Mouse (Mus musculus) retina, embryonic 14.5 days (tissue): ENCODE measurements at regions not wholly inside any gene's neighbourhood (a gene's known extent, or its start where the extent isn't known, plus 50 kb on each side); places are given as distances from the start of the nearest gene placed in this dataset.

Experiments used
- DNase-seq: peaks from one replicate; pipeline ENCODE4 v3.0.0-alpha.2; 2015; ENCODE audit warnings: low spot score

GRCm38 (mm10) chr2:168338382-168338781 is 56.8 kb upstream of the Kcng1 start:
- DNase-seq: no peak

DNA sequence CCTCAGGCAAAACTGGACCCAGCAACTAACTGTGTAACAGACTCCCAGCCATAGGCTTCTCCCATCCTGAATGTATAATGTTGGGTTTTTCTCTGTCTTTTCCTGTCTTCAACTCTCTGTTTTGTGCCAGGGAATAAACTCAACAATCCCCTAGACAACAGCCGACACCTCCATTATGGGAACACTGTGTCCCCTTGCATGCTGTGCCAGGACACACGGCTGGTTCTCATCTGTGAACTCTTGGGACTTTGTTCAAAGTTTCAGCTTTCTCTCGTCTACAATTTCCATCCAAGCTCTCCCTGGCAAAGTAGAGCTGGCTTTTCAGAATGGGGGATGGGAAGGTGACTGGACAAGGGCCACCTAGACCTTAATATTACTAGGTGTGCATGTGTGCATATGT is 56.1 kb upstream of the Kcng1 start:
- no peak for DNase-seq

DNA sequence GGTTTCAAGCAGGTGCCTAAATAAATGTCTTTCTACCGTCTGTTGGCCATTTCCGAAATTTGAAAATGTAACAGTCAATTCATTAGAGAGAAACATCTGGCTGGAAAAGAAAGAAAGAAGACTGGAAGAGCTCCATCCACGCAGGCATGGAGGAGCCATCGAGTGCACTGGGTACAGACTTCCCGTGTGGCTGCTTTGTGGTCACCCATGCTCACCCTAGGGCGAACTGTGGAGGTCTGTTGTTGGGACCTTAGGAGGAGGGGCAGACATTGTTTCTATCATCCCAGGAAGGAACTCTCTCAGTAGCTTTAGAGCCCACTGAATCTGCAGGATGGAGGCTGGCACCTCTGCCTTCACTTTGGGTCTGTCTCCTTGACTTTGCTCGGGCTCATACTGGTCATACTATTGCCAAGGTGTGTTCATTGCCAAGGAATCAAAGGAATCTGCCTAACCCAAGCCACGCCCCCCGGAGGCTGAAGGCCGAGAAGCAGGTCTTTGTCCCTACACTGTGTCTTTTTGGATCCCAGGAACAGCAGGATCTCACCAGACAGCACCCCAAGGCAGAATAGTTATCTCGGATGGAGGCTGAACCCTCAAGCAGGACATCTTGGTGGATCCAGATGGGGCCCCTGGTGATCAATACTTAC is 54.3 kb upstream of the Kcng1 start:
- DNase-seq: no peak

DNA sequence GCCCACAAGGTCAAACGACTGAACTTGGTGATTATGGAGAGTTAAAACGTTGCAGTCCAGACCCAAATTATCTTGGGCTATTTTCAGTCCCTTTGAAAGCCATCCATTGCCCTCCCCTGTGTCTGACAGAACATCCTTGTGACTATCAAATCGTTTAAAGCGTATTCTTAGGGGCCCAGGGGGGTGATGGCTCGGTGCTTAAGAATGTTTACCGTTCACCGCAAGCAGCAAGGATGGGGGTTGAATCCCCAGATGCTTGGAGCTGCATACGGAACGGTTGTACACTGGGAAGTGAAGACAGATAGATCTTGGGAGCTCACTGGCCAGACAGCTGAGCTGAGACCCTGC is 52.7 kb upstream of the Kcng1 start:
- no peak for DNase-seq

GRCm38 (mm10) chr2:168333552-168334240 is 52.2 kb upstream of the Kcng1 start:
- DNase-seq: no peak

GRCm38 (mm10) chr2:168332972-168333371 is 51.4 kb upstream of the Kcng1 start:
- no peak for DNase-seq
